Mouse (Mus musculus) liver, embryonic 14.5 days (tissue): Measurements from ENCODE around the gene Agbl1.

Experiments
- CTCF ChIP-seq: IDR thresholded peaks from 2 replicates; pipeline ENCODE4 v1.5.1; 2016; ENCODE audit warnings: antibody characterized with exemption, low read depth, control low read depth
- EP300 ChIP-seq: IDR thresholded peaks from 2 replicates; pipeline ENCODE4 v1.6.1; 2016; ENCODE audit warnings: antibody characterized with exemption, low read depth

DNA sequence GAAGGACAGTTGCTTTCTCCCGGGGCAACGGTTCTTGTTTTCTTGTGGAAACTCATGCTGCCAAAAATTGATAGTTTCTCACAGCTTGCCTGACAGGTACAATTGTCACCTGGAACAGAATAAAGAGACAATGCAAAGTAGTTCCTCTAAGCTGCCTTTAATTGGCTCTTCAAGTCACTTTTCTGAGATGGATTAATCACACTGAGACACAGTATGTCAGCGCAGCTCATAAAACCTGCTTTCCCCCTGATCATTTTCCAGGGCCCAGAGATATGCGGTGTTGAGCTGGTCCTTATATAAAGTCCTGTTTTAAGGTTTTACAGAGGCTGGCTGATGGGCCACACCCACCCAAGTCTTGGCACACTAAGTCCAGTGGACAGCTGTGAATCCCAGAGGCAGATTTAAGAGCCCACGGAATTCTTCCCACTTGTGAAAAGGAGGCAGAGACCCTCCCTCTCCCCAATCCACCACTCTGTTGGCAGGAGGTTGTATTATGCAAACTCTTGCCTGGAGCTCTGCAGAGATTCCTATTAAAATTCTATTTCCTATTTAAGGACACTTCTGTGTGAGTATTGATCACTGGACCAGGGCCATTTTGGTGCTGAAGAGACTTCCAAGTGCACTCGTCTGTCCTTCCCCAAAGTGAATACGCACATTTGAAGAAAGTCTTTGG, 9.8 kb upstream of the Agbl1 start:
- TF ChIP-seq CTCF (no peak), EP300 (no peak)
